Mouse (Mus musculus) spleen, adult 2 months (tissue): ENCODE results near the gene Cox6a1.

ENCODE experiments used
- CTCF ChIP-seq: fragments of 200-500 bp; IDR thresholded peaks from 2 replicates; pipeline ENCODE4 v1.5.1; 2011; ENCODE audit warnings: mild to moderate bottlenecking, inconsistent platforms; ENCODE audit not compliant: insufficient read depth, insufficient read length, insufficient replicate concordance; ENCODE audit errors: extremely low read depth
- POLR2A ChIP-seq: fragments of 200-500 bp; IDR thresholded peaks from 2 replicates; pipeline ENCODE4 v1.6.1; 2011; ENCODE audit warnings: low read depth, low read length, inconsistent platforms

DNA sequence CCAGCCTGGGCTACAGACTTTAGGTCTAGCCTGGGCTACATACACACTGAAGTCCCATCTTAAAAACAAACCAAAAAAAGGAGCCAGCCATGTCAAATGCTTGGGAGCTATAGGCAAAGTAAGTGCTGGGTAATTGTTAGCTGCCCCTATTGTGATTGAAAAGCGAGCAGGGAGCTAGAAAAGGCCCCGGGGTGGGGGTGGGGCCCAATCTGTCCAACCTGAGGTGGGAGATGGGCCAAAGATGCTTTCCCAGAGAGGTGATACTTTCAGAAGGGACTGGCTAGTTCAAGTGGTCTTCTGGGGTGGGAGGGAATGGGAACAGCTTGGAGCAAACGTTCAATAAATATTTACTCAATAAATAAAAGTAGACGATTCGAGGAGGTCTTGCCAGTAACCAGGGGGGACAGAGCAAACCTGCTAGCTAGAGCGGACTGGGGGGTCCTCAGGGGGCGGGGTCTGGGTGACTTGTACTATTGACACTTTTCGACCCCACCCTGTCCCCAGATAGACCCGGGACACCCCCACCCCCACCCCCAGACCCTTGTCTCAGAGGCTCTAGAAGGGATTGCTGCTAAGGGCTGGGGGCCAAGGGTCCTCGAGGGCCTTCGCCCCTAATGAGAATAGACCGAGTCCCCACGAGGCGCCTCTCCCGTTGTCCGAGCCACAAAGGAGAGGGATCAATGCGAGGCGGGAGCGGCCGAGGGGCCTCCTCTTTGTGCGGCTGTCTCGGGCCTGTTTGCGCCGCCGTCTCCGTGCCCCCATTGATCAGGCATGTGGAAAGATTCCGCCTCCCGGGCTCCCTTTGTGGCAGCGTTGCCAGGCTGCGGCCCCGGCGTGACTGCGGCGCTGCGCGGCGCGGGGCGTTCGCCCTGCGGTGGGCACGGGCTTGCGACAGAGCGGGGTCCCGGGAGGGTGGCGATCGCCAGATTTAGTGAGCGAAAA, 49.3 kb upstream of the Cox6a1 start:
- TF ChIP-seq CTCF (no peak), POLR2A (no peak)
